Comparison of ENCODE assay signal across 16 mouse cellular contexts in the genomic region with DNA sequence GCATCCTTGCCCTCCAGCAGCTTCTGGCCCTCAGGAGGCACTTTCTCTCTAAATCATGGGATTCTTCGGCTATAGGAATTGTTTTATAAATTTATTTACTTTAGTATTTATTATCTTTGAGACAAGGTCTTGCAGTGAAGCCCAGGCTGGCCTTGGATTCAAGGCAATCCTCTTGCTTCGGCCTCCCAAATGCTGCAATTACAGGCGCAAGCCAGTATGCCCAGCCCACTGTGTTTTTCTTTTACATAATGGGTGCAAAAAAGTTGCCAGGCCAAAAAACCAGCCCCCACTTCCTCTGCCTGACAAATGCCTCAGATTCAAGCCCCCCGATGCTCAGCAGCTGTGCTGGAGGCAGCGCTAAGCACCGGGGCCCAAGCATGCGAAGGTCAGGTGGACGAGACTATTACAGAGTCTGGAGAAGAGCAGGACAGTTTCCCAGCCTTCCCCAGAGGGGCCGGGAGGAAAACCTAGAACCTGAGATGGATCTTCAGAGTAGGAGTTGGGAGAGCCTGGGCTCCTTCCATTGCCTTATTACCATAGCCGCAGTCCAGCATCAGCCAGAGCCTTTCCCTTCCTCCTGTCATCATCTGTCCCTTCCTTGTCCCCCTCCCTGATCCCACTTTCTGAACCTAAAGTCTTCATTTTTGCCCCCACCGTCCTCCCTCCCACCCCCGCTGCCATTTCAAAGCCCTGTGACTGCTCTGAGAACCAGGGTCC. TPM values are rescaled to one million over a fixed set of nuclear protein-coding genes. Genes with fewer than 3 reads are reported as not detected.
DNase-seq lines count a peak whose midpoint lies in the region; ATAC-seq lines count a peak whose summit lies in the region.
"Had no signal": no experiment of that assay in that cellular context is flagged by ENCODE, and none has a peak within 500 bp of the region (broad histone marks: within the 10 kb centered on the region; RNA-seq: fewer than 3 reads in every experiment).

No protein-coding gene starts in this region.

- H3K27ac ChIP-seq in forebrain, embryonic 13.5 days, result peak overlapping the region; percentile 63; the same call in 1 of the 2 replicates
- no peak overlapping the region for H3K27ac ChIP-seq in forebrain, embryonic 10.5 days
- 0 out of 2 replicates have a peak overlapping the region, but pooled peaks have one; percentile 28 for H3K27ac ChIP-seq in hindbrain, embryonic 15.5 days (replicated peaks)
- H3K27ac ChIP-seq in hindbrain, embryonic 12.5 days, result no peak overlapping the region
- peak overlapping the region; percentile 65 for H3K27ac ChIP-seq in forebrain, embryonic 15.5 days (replicated peaks)
- H3K27ac ChIP-seq in liver, embryonic 11.5 days (ENCODE audit: low read depth, low read length), result no peak overlapping the region

- H3K36me3 ChIP-seq in forebrain, embryonic 13.5 days (ENCODE audit: poor library complexity, severe bottlenecking), result peaks cover 56% of the 10 kb centered on the region
- H3K36me3 ChIP-seq in forebrain, embryonic 10.5 days (replicated peaks), result peaks cover 69% of the 10 kb centered on the region
- H3K36me3 ChIP-seq in hindbrain, embryonic 15.5 days, result peaks cover 49% of the 10 kb centered on the region
- H3K36me3 ChIP-seq in hindbrain, embryonic 12.5 days, result peaks cover 61% of the 10 kb centered on the region
- H3K36me3 ChIP-seq in forebrain, embryonic 15.5 days, result peaks cover 47% of the 10 kb centered on the region
- H3K36me3 ChIP-seq in liver, embryonic 11.5 days (ENCODE audit: control insufficient read depth, insufficient read depth, low read length), result peaks cover 36% of the 10 kb centered on the region

- 91% methylated on average over 12 of the region's 12 CpGs for WGBS in forebrain, embryonic 13.5 days
- WGBS in forebrain, embryonic 10.5 days, result 91% methylated on average over 12 of the region's 12 CpGs
- 83% methylated on average over 12 of the region's 12 CpGs for WGBS in hindbrain, embryonic 15.5 days
- WGBS in hindbrain, embryonic 12.5 days, result 91% methylated on average over 12 of the region's 12 CpGs
- 91% methylated on average over 12 of the region's 12 CpGs for WGBS in forebrain, embryonic 15.5 days
- 82% methylated on average over 12 of the region's 12 CpGs for whole genome bisulfite sequencing in liver, embryonic 11.5 days

- H3K4me2 ChIP-seq in forebrain, embryonic 13.5 days, result no peak overlapping the region
- no peak overlapping the region for H3K4me2 ChIP-seq in hindbrain, embryonic 15.5 days
- H3K4me2 ChIP-seq in hindbrain, embryonic 12.5 days (replicated peaks), result no peak overlapping the region
- no peak overlapping the region for H3K4me2 ChIP-seq in forebrain, embryonic 15.5 days (replicated peaks)
- no peak overlapping the region for H3K4me2 ChIP-seq in liver, embryonic 11.5 days

- no peak overlapping the region for H3K9ac ChIP-seq in forebrain, embryonic 13.5 days
- no peak overlapping the region for H3K9ac ChIP-seq in hindbrain, embryonic 15.5 days
- H3K9ac ChIP-seq in hindbrain, embryonic 12.5 days, result no peak overlapping the region
- no peak overlapping the region for H3K9ac ChIP-seq in forebrain, embryonic 15.5 days (replicated peaks)
- H3K9ac ChIP-seq in liver, embryonic 11.5 days (ENCODE audit: low read depth, low read length), result no peak overlapping the region
- H3K9ac ChIP-seq: liver, postnatal 0 days had no signal

- DNase-seq in forebrain, embryonic 10.5 days (ENCODE audit: extremely low spot score, low spot score), result no peak
- peak; percentile 87 for DNase-seq in A20 (ENCODE audit: low read depth, low spot score)
- no peak for DNase-seq in thymus, postnatal 0 days (ENCODE audit: low spot score)
- no peak for DNase-seq in liver, embryonic 11.5 days (ENCODE audit: low spot score)
- DNase-seq: adrenal gland, adult 8-10 months; cerebellum, adult 9-11 months; embryo, embryonic 11 days; kidney, postnatal 14 days; liver, postnatal 0 days had no signal

- no peaks in the 10 kb centered on the region for H3K9me3 ChIP-seq in forebrain, embryonic 13.5 days (replicated peaks)
- H3K9me3 ChIP-seq in forebrain, embryonic 10.5 days, result no peaks in the 10 kb centered on the region
- no peaks in the 10 kb centered on the region for H3K9me3 ChIP-seq in hindbrain, embryonic 15.5 days
- no peaks in the 10 kb centered on the region for H3K9me3 ChIP-seq in hindbrain, embryonic 12.5 days (replicated peaks)
- no peaks in the 10 kb centered on the region for H3K9me3 ChIP-seq in forebrain, embryonic 15.5 days
- no peaks in the 10 kb centered on the region for H3K9me3 ChIP-seq in liver, embryonic 11.5 days (ENCODE audit: control insufficient read depth, low read length)

- no peak for ATAC-seq in forebrain, embryonic 13.5 days
- no peak for ATAC-seq in hindbrain, embryonic 15.5 days (ENCODE audit: low FRiP score, low read depth)
- ATAC-seq in hindbrain, embryonic 12.5 days (ENCODE audit: low FRiP score), result no peak
- no peak for ATAC-seq in forebrain, embryonic 15.5 days (replicated peaks)
- ATAC-seq in liver, embryonic 11.5 days (replicated peaks; ENCODE audit: low FRiP score), result no peak
- ATAC-seq: intestine, embryonic 16.5 days had no signal

- no peak overlapping the region for H3K4me3 ChIP-seq in forebrain, embryonic 13.5 days
- no peak overlapping the region for H3K4me3 ChIP-seq in forebrain, embryonic 10.5 days
- H3K4me3 ChIP-seq in hindbrain, embryonic 15.5 days, result no peak overlapping the region
- H3K4me3 ChIP-seq in hindbrain, embryonic 12.5 days, result no peak overlapping the region
- no peak overlapping the region for H3K4me3 ChIP-seq in forebrain, embryonic 15.5 days
- no peak overlapping the region for H3K4me3 ChIP-seq in liver, embryonic 11.5 days (ENCODE audit: low read depth, low read length)

- H3K4me1 ChIP-seq in forebrain, embryonic 13.5 days, result no peaks in the 10 kb centered on the region
- H3K4me1 ChIP-seq in forebrain, embryonic 10.5 days, result peaks cover 5% of the 10 kb centered on the region
- H3K4me1 ChIP-seq in hindbrain, embryonic 15.5 days (replicated peaks), result no peaks in the 10 kb centered on the region
- 0 out of 2 replicates have a peak, but pooled peaks cover 3% of the 10 kb centered on the region for H3K4me1 ChIP-seq in hindbrain, embryonic 12.5 days
- H3K4me1 ChIP-seq in forebrain, embryonic 15.5 days, result no peaks in the 10 kb centered on the region
- no peaks in the 10 kb centered on the region for H3K4me1 ChIP-seq in liver, embryonic 11.5 days (replicated peaks; ENCODE audit: control insufficient read depth, insufficient read depth, low read length)

- no peaks in the 10 kb centered on the region for H3K27me3 ChIP-seq in forebrain, embryonic 13.5 days
- H3K27me3 ChIP-seq in forebrain, embryonic 10.5 days (ENCODE audit: poor library complexity, severe bottlenecking), result no peaks in the 10 kb centered on the region
- H3K27me3 ChIP-seq in hindbrain, embryonic 15.5 days, result no peaks in the 10 kb centered on the region
- no peaks in the 10 kb centered on the region for H3K27me3 ChIP-seq in hindbrain, embryonic 12.5 days
- no peaks in the 10 kb centered on the region for H3K27me3 ChIP-seq in forebrain, embryonic 15.5 days
- no peaks in the 10 kb centered on the region for H3K27me3 ChIP-seq in liver, embryonic 11.5 days (replicated peaks; ENCODE audit: control insufficient read depth, insufficient read depth, low read length)

RNA-seq across cellular contexts. Expression of a gene that starts 4.3 kb away (rescaled TPM):
- polyA plus RNA-seq in forebrain, embryonic 13.5 days (2015; fragmentation: Nextera tagmentation; extraction: Ambion mirVana), result not detected in 2 replicates
- polyA plus RNA-seq in forebrain, embryonic 10.5 days (2016; fragmentation: Nextera tagmentation; extraction: Ambion mirVana), result not detected in 2 replicates
- not detected in 2 replicates for polyA plus RNA-seq in hindbrain, embryonic 15.5 days (2015; fragmentation: Nextera tagmentation; extraction: Ambion mirVana)
- polyA plus RNA-seq in hindbrain, embryonic 12.5 days (2016; fragmentation: Nextera tagmentation; extraction: Ambion mirVana), result not detected in 2 replicates
- not detected in 2 replicates for polyA plus RNA-seq in forebrain, embryonic 15.5 days (2015; fragmentation: Nextera tagmentation; extraction: Ambion mirVana)
- not detected in 2 replicates for polyA plus RNA-seq in thymus, postnatal 0 days (2015; fragmentation: Nextera tagmentation; extraction: Ambion mirVana)
- not detected in 2 replicates for polyA plus RNA-seq in liver, embryonic 11.5 days (2014; fragmentation: Nextera tagmentation; extraction: Ambion mirVana)
- polyA plus RNA-seq: gonadal fat pad, adult 2 months; intestine, embryonic 16.5 days; liver, postnatal 0 days; urinary bladder, adult 2 months had no signal

RNA-seq across cellular contexts. Expression of a gene that starts 37.0 kb away (rescaled TPM):
- polyA plus RNA-seq in forebrain, embryonic 13.5 days (2015; fragmentation: Nextera tagmentation; extraction: Ambion mirVana), result 97.8 and 102 TPM in 2 replicates
- 86.3 and 97.3 TPM in 2 replicates for polyA plus RNA-seq in forebrain, embryonic 10.5 days (2016; fragmentation: Nextera tagmentation; extraction: Ambion mirVana)
- polyA plus RNA-seq in hindbrain, embryonic 15.5 days (2015; fragmentation: Nextera tagmentation; extraction: Ambion mirVana), result 84.5 and 88.5 TPM in 2 replicates
- 117 and 119 TPM in 2 replicates for polyA plus RNA-seq in hindbrain, embryonic 12.5 days (2016; fragmentation: Nextera tagmentation; extraction: Ambion mirVana)
- polyA plus RNA-seq in forebrain, embryonic 15.5 days (2015; fragmentation: Nextera tagmentation; extraction: Ambion mirVana), result 102 and 104 TPM in 2 replicates
- polyA plus RNA-seq in thymus, postnatal 0 days (2015; fragmentation: Nextera tagmentation; extraction: Ambion mirVana), result 69.4 and 75.2 TPM in 2 replicates
- polyA plus RNA-seq in liver, embryonic 11.5 days (2014; fragmentation: Nextera tagmentation; extraction: Ambion mirVana), result 64.7 and 65.7 TPM in 2 replicates

RNA-seq across cellular contexts. Expression of a gene that starts 42.8 kb away (rescaled TPM):
- polyA plus RNA-seq in forebrain, embryonic 13.5 days (2015; fragmentation: Nextera tagmentation; extraction: Ambion mirVana), result 151 and 162 TPM in 2 replicates
- polyA plus RNA-seq in forebrain, embryonic 10.5 days (2016; fragmentation: Nextera tagmentation; extraction: Ambion mirVana), result 79.3 and 92.6 TPM in 2 replicates
- polyA plus RNA-seq in hindbrain, embryonic 15.5 days (2015; fragmentation: Nextera tagmentation; extraction: Ambion mirVana), result 121 and 129 TPM in 2 replicates
- 171 and 179 TPM in 2 replicates for polyA plus RNA-seq in hindbrain, embryonic 12.5 days (2016; fragmentation: Nextera tagmentation; extraction: Ambion mirVana)
- polyA plus RNA-seq in forebrain, embryonic 15.5 days (2015; fragmentation: Nextera tagmentation; extraction: Ambion mirVana), result 192 and 193 TPM in 2 replicates
- polyA plus RNA-seq in thymus, postnatal 0 days (2015; fragmentation: Nextera tagmentation; extraction: Ambion mirVana), result 64.2 and 94.5 TPM in 2 replicates
- 64.3 and 66.3 TPM in 2 replicates for polyA plus RNA-seq in liver, embryonic 11.5 days (2014; fragmentation: Nextera tagmentation; extraction: Ambion mirVana)

Comparison
In these comparisons a context has a peak if more than half of its experiments do, and no peak if none do; other contexts are left out.
1. H3K27ac ChIP-seq: peak in forebrain, embryonic 13.5 days (single experiment), hindbrain, embryonic 15.5 days (single experiment) and forebrain, embryonic 15.5 days (single experiment); none in forebrain, embryonic 10.5 days (single experiment), hindbrain, embryonic 12.5 days (single experiment) and liver, embryonic 11.5 days (single experiment).